Mouse (Mus musculus) right cerebral cortex, postnatal 14 days (tissue): ENCODE measurements around the gene Ndel1.
"Not testable (repeated sequence)": the region's sequence is repeated elsewhere in the genome, so short reads cannot be mapped to it uniquely, and the experiment has no call there.

Experiments used
- DNase-seq: peaks from one replicate; pipeline ENCODE4 v3.0.0; 2022

The Ndel1 gene

DNA sequence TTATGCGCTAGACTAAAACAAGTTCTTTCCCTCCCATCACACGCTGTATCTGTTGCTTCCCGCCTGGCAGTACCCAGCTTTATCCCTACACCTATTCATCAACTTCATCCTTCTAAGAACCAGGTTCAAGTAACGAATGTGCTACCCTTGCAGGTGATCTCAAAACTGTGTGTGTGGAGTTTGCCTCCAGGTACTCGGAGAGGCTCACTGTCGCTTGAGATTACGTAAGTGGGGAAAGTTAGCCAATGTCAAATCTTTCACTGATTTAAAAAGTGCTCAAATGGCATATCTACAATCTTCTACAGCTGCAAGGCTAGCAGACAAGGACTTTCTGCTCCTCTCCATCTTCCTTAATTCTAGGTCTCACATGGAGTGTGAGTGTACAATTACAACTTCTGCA is 20.8 kb downstream of the Ndel1 start:
- no peak for DNase-seq

- DNase-seq, result no peak
These were observed 32.1 kb downstream of the Ndel1 start for GRCm38 (mm10) chr11:68839606-68840005.

GRCm38 (mm10) chr11:68835034-68835433 is 36.6 kb downstream of the Ndel1 start:
- no peak for DNase-seq

DNA sequence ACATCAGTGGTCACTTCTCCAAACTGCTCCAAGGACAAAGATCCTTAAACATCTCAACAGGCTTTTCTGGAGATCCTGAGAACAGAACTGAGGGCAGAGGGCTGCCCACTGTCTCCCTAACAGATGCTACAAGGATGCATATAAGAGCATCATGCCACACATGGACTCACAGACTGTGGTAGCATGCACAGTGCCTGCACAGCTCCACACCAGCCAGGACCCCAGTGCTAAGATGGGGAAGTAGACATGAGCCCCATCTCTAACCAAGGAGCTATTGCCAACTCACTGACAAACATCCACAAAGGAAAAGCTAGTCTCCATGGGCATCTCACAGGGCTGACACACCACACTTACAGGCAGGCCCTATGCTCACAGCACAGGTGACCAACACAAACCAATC is 38.1 kb downstream of the Ndel1 start:
- no peak for DNase-seq

DNA sequence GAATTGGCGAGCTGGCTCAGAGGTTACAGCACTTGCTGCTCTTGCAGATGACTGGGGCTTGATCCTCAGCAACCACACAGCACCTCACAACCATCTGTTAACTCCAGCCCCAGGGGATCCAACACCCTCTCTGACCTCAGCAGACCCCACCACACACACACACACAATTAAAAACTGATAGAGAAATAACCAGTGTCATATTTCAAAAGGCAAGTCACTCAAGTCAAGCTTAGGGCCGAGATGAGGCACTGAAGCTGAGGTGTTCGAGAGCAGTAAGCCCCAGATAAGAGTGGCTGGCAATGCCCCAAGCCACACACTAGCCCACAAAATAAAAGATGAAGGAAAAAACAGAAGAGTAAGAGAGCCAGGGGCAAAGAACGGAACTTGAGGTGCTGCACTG is 38.9 kb downstream of the Ndel1 start:
- DNase-seq, result no peak

- not testable (repeated sequence) for DNase-seq
These were observed 40.1 kb downstream of the Ndel1 start for GRCm38 (mm10) chr11:68831580-68831979.

DNA sequence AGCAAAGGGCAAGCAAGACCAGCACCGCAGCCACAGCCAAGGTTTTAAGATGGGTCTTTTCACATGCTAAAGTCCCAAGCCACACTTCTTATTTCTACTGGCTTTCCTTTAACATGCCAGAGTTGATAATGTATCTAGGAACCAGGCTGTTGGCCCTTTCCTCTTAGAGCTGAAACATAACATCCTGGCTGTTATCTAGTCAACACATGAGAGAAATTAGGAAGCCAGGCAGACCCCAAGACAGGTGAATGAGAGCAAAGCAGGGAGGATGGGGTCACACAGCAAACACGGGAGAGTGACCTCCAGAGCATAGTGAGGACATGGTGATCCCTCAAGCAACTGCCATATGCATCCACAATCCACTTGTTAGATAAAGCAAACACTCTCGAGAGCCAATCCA is 44.9 kb downstream of the Ndel1 start:
- no peak for DNase-seq

- no peak for DNase-seq
These were observed 49.3 kb downstream of the Ndel1 start for GRCm38 (mm10) chr11:68822326-68822725.

GRCm38 (mm10) chr11:68819226-68819805 is 52.3 kb downstream of the Ndel1 start:
- DNase-seq, result no peak

DNA sequence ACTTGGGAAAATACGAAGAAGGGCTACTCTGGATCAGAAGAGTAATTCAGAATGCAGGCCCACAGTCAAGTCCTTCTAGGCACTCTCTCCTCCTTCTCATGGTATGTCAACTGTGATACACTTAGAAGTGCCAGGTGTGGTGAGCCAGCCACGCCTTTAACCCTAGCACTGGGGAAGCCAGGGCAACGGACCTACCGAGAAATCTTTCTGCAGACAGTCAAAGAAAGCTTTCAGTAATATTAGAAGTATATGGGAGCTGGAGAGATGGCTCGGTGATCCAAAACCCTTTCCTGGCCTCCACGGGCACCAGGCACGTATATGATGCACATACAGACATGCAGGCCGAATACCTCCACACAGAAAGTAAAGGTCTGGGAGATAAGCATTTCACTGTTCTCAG is 53.2 kb downstream of the Ndel1 start:
- DNase-seq, result no peak

DNA sequence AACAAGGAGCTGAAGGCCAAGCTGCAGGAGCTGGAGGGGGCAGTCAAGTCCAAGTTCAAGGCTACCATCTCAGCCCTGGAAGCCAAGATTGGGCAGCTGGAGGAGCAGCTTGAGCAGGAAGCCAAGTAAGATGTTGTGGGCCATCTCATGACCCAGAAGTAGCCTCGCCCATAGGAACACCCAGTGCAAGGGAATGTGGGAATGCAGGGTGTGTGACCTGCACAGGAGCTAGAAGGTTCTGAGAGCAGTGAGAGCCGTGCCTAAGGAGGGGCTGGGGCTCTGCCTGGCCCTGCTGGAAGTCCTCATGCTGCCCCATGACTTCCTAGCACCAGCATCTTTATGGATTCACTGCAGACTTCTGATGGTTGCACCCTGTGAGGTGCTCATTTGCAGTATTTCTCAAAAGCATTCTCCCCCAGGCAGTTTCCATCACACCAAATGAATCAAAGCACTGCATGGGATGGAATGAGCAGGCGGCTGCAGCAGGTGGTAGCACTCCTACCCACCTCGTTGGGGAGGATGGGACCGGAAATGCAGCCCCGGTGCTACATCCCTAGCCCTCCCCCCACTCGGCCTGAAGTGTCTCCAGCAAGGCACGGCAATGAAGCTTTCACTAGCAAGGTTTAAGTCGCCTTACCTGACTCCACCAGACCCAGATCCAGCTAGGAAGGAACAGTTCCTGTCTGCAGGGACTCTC is 59.6 kb downstream of the Ndel1 start:
- no peak for DNase-seq

GRCm38 (mm10) chr11:68807787-68808186 is 63.9 kb downstream of the Ndel1 start:
- peak; percentile 82 for DNase-seq

DNA sequence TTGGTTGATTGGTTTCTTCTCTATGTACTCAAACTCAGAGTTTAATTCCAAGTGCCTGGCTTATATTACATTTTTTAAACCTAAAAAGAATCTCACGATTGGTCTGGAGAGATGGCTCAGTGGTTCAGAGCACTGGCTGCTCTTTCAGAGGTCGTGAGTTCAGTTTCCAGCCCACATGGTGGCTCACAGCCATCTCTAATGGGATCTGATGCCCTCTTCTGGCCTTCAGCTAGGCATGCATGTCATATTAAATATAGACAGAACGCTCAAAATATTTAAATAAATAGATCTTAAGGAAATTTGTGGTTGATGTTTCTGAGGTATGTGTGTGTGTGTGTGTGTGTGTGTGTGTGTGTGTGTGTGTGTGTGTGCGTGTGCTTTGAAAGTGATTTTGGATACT is 66.5 kb downstream of the Ndel1 start:
- DNase-seq, result no peak

DNA sequence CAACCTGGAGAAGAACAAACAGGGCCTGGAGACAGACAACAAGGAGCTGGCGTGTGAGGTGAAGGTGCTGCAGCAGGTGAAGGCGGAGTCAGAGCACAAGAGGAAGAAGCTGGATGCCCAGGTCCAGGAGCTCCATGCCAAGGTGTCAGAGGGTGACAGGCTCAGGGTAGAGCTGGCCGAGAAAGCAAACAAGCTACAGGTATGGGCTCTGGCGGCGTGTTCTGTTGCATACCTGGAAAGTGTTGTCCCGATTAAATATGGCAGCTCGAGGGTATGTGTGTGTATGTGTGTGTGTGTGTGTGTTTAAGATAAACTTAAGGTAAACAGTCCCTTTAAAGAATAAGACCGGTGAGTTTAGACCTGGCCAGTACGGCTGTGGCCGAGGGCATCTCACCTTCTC is 73.4 kb downstream of the Ndel1 start:
- DNase-seq, result no peak

DNA sequence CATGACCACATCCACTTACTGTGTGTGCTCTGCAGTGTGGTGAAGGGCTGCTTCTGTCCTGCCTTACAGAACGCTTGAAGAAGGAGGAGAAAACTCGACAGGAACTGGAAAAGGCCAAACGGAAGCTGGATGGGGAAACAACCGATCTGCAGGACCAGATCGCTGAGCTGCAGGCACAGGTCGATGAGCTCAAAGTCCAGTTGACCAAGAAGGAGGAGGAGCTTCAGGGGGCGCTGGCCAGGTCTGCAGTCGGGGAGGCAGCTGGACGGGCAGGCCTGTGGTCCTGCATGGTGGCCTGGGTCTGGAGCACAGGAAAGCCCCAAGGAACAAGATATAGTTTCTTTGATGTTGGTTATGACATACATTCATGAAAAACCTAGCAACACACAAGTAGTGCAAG is 79.9 kb downstream of the Ndel1 start:
- no peak for DNase-seq

GRCm38 (mm10) chr11:68790720-68791119 is 80.9 kb downstream of the Ndel1 start:
- no peak for DNase-seq

GRCm38 (mm10) chr11:68787222-68787621 is 84.4 kb downstream of the Ndel1 start:
- no peak for DNase-seq

- no peak for DNase-seq
These were observed 85.8 kb downstream of the Ndel1 start for GRCm38 (mm10) chr11:68785813-68786212.

GRCm38 (mm10) chr11:68782336-68782735 is 89.3 kb downstream of the Ndel1 start:
- DNase-seq, result no peak

DNA sequence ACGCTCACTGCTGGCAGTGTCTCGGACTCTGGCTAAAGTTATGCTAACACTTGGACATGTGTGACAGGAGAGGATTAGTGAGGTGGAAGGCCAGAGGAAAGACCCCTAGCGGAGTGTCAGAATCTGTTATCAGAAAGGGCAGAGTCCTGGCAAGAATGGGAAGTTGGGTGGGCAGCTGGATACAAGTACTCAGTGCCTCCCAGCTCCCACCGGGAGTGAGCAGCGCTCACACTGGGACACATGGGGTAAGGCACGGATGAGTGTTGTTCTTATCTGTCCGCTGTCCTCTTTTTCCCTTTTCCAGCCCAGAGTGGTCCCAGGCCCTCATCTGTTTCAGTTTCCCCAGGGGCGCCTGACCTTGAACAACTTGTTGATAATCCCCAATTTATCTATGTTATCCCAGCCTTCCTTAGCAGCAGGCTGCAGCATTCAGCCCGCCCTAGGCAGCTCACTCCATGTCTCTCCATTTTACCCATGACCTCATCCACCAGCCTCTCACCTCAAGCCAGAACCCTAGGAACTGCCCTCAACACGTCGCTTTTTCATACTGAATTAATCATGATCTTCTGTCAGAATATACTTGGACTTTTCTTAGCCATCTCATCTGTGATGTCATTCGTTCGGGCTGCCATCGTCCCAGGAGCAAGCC is 91.1 kb downstream of the Ndel1 start:
- no peak for DNase-seq

DNA sequence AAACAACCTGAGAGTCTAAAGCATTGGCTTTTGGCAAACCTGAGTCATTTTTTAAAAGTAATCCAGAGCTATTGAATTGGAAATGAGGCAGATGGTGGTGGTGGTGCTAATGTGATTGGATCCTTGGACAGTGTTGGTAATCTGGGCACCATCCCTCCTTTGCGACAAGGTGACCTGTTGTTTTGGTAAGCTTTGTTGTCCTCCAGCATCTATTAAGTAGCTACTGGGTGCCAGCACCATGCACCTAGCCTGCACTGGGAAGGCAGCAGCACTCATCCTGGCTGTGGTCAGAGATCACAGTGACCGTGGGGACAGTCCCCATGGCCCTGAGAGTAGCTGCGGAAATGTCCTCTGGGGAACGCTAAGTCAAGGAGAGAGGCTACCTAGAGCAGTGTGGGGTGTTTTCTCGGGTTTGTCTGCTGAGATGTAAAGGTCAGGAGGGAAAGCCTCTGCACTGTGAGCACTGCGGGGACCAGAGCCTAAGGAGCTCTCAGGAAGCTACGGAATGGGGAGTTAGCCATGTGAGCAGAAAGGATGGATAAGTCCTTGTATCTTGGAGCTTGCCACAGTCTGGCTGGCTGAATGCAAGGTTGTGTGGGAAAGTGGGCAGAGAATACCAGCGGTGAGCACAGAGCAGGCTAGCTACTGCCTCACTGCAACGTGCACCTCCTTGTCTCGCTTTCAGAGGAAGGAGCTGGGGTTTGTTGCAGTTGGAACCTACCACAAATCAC is 91.8 kb downstream of the Ndel1 start:
- DNase-seq, result no peak

- no peak for DNase-seq
These were observed 92.8 kb downstream of the Ndel1 start for GRCm38 (mm10) chr11:68778855-68779254.

DNA sequence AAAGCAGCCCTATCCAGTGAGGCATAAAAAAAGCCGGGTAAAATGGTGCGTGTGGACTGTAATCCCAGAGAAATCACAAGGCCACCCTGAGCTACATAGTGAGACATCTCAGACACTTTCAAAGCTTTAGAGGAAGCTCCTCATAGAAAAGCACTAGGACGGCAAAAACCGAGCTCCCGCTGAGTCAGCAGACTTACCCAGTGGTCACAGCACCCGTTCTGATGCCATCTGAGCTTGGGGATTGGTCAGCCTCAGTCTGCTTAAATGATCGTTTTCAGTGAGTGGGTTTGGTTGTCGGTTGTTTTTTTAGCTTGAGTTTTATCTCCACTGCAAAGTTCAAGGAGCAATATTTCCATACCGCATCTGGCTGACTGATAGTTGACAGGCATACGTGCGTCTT is 93.7 kb downstream of the Ndel1 start:
- peak; percentile 28 for DNase-seq

GRCm38 (mm10) chr11:68776147-68776655 is 95.5 kb downstream of the Ndel1 start:
- DNase-seq, result no peak
